Mouse (Mus musculus): ENCODE measurements at regions not wholly inside any gene's neighbourhood (a gene's known extent, or its start where the extent isn't known, plus 50 kb on each side); places are given as distances from the start of the nearest gene placed in this dataset.

- Histone ChIP-seq H3K36me3 (ENCODE audit: control insufficient read depth, insufficient read depth, low read length, poor library complexity, severe bottlenecking) (no peaks in the 10 kb centered on the region), H3K27me3 (ENCODE audit: control insufficient read depth, insufficient read depth, low read length, poor library complexity, severe bottlenecking) (no peaks in the 10 kb centered on the region)
- DNase-seq (ENCODE audit: low read depth, low spot score) = peak; percentile 0
These were observed 389.2 kb downstream of the Atp6ap1l start for GRCm38 (mm10) chr13:90515773-90516503.

GRCm38 (mm10) chr13:90513867-90514266 lies 391.3 kb downstream of the Atp6ap1l start:
- Histone ChIP-seq H3K36me3 (ENCODE audit: control insufficient read depth, insufficient read depth, low read length, poor library complexity, severe bottlenecking) (no peaks in the 10 kb centered on the region), H3K27me3 (ENCODE audit: control insufficient read depth, insufficient read depth, low read length, poor library complexity, severe bottlenecking) (no peaks in the 10 kb centered on the region)
- no peak for DNase-seq (ENCODE audit: low read depth, low spot score)

GRCm38 (mm10) chr13:90512786-90513401 lies 392.3 kb downstream of the Atp6ap1l start:
- no peaks in the 10 kb centered on the region for H3K27me3 ChIP-seq (ENCODE audit: control insufficient read depth, insufficient read depth, low read length, poor library complexity, severe bottlenecking)
- DNase-seq (ENCODE audit: low read depth, low spot score) = no peak
- H3K36me3 ChIP-seq (ENCODE audit: control insufficient read depth, insufficient read depth, low read length, poor library complexity, severe bottlenecking) = no peaks in the 10 kb centered on the region

- no peak for DNase-seq (ENCODE audit: low read depth, low spot score)
- Histone ChIP-seq H3K27me3 (ENCODE audit: control insufficient read depth, insufficient read depth, low read length, poor library complexity, severe bottlenecking) (no peaks in the 10 kb centered on the region), H3K36me3 (ENCODE audit: control insufficient read depth, insufficient read depth, low read length, poor library complexity, severe bottlenecking) (no peaks in the 10 kb centered on the region)
These were observed 394.7 kb downstream of the Atp6ap1l start for GRCm38 (mm10) chr13:90510479-90510878.

GRCm38 (mm10) chr13:90503188-90503587 lies 402.0 kb downstream of the Atp6ap1l start:
- no peaks in the 10 kb centered on the region for H3K36me3 ChIP-seq (ENCODE audit: control insufficient read depth, insufficient read depth, low read length, poor library complexity, severe bottlenecking)
- DNase-seq (ENCODE audit: low read depth, low spot score) = no peak
- no peaks in the 10 kb centered on the region for H3K27me3 ChIP-seq (ENCODE audit: control insufficient read depth, insufficient read depth, low read length, poor library complexity, severe bottlenecking)

- no peaks in the 10 kb centered on the region for H3K27me3 ChIP-seq (ENCODE audit: control insufficient read depth, insufficient read depth, low read length, poor library complexity, severe bottlenecking)
- no peak for DNase-seq (ENCODE audit: low read depth, low spot score)
- no peaks in the 10 kb centered on the region for H3K36me3 ChIP-seq (ENCODE audit: control insufficient read depth, insufficient read depth, low read length, poor library complexity, severe bottlenecking)
These were observed 403.0 kb downstream of the Atp6ap1l start for GRCm38 (mm10) chr13:90502141-90502540.

- no peaks in the 10 kb centered on the region for H3K36me3 ChIP-seq (ENCODE audit: control insufficient read depth, insufficient read depth, low read length, poor library complexity, severe bottlenecking)
- no peak for DNase-seq (ENCODE audit: low read depth, low spot score)
- no peaks in the 10 kb centered on the region for H3K27me3 ChIP-seq (ENCODE audit: control insufficient read depth, insufficient read depth, low read length, poor library complexity, severe bottlenecking)
These were observed 406.2 kb downstream of the Atp6ap1l start for GRCm38 (mm10) chr13:90498978-90499377.

GRCm38 (mm10) chr13:90497573-90497972 lies 407.6 kb downstream of the Atp6ap1l start:
- H3K27me3 ChIP-seq (ENCODE audit: control insufficient read depth, insufficient read depth, low read length, poor library complexity, severe bottlenecking) = no peaks in the 10 kb centered on the region
- DNase-seq (ENCODE audit: low read depth, low spot score) = no peak
- no peaks in the 10 kb centered on the region for H3K36me3 ChIP-seq (ENCODE audit: control insufficient read depth, insufficient read depth, low read length, poor library complexity, severe bottlenecking)

- H3K27me3 ChIP-seq (ENCODE audit: control insufficient read depth, insufficient read depth, low read length, poor library complexity, severe bottlenecking) = no peaks in the 10 kb centered on the region
- no peaks in the 10 kb centered on the region for H3K36me3 ChIP-seq (ENCODE audit: control insufficient read depth, insufficient read depth, low read length, poor library complexity, severe bottlenecking)
- no peak for DNase-seq (ENCODE audit: low read depth, low spot score)
These were observed 404.3 kb upstream of the Xrcc4 start for GRCm38 (mm10) chr13:90493696-90494095.

GRCm38 (mm10) chr13:90490991-90491951 lies 401.9 kb upstream of the Xrcc4 start:
- Histone ChIP-seq H3K36me3 (ENCODE audit: control insufficient read depth, insufficient read depth, low read length, poor library complexity, severe bottlenecking) (no peaks in the 10 kb centered on the region), H3K27me3 (ENCODE audit: control insufficient read depth, insufficient read depth, low read length, poor library complexity, severe bottlenecking) (no peaks in the 10 kb centered on the region)
- DNase-seq (ENCODE audit: low read depth, low spot score) = no peak

- Histone ChIP-seq H3K36me3 (ENCODE audit: control insufficient read depth, insufficient read depth, low read length, poor library complexity, severe bottlenecking) (no peaks in the 10 kb centered on the region), H3K27me3 (ENCODE audit: control insufficient read depth, insufficient read depth, low read length, poor library complexity, severe bottlenecking) (no peaks in the 10 kb centered on the region)
- DNase-seq (ENCODE audit: low read depth, low spot score) = no peak
These were observed 391.1 kb upstream of the Xrcc4 start for GRCm38 (mm10) chr13:90480484-90480883.

- no peak for DNase-seq (ENCODE audit: low read depth, low spot score)
- Histone ChIP-seq H3K36me3 (ENCODE audit: control insufficient read depth, insufficient read depth, low read length, poor library complexity, severe bottlenecking) (no peaks in the 10 kb centered on the region), H3K27me3 (ENCODE audit: control insufficient read depth, insufficient read depth, low read length, poor library complexity, severe bottlenecking) (no peaks in the 10 kb centered on the region)
These were observed 387.5 kb upstream of the Xrcc4 start for GRCm38 (mm10) chr13:90476880-90477279.

GRCm38 (mm10) chr13:90474507-90474906 lies 385.1 kb upstream of the Xrcc4 start:
- DNase-seq (ENCODE audit: low read depth, low spot score) = no peak
- Histone ChIP-seq H3K27me3 (ENCODE audit: control insufficient read depth, insufficient read depth, low read length, poor library complexity, severe bottlenecking) (no peaks in the 10 kb centered on the region), H3K36me3 (ENCODE audit: control insufficient read depth, insufficient read depth, low read length, poor library complexity, severe bottlenecking) (no peaks in the 10 kb centered on the region)

GRCm38 (mm10) chr13:90474053-90474452 lies 384.6 kb upstream of the Xrcc4 start:
- H3K36me3 ChIP-seq (ENCODE audit: control insufficient read depth, insufficient read depth, low read length, poor library complexity, severe bottlenecking) = no peaks in the 10 kb centered on the region
- DNase-seq (ENCODE audit: low read depth, low spot score) = no peak
- no peaks in the 10 kb centered on the region for H3K27me3 ChIP-seq (ENCODE audit: control insufficient read depth, insufficient read depth, low read length, poor library complexity, severe bottlenecking)
